Mouse (Mus musculus): ENCODE results near the gene Olfr10.

Olfr10 gene

DNA sequence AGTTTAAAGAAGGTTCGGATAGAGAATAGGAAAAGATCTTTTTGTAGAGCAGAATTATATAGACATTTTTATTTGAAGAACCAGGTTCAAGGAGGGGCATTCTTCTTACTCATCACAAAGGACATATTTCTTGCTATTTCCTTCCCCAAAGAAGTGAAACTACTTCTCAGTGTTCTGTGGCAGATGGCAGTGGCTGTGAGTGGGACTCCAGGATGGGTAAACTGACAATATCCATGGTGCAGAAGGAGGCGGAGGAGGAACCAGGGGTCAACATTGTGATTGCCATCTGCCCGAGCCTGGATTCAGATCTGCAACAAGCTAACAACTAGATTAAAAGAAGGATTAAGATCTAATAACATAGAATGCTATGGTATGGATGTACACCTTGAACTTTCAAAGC lies 22.2 kb downstream of the Olfr10 start:
- DNase-seq (ENCODE audit: low spot score), result no peak

DNA sequence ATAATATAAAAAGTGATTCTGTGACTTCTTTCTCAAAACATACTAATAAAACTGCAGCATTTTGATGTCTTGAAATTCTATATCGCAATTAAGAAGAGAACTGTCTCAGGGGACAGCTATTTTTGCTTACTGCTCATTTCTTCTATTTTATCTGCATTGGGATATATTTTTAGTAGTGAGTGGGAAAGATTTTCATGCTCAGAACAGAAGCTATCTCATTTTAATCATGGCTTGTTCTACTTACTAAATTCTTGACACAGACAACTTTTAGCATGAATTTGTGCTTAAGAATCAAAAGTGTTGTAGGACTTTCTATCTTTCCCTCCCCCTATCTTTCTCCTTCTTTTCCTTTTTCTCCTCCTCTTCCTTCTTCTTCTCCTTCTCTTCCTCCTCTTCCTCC lies 25.1 kb downstream of the Olfr10 start:
- no peak for DNase-seq (ENCODE audit: low spot score)

DNA sequence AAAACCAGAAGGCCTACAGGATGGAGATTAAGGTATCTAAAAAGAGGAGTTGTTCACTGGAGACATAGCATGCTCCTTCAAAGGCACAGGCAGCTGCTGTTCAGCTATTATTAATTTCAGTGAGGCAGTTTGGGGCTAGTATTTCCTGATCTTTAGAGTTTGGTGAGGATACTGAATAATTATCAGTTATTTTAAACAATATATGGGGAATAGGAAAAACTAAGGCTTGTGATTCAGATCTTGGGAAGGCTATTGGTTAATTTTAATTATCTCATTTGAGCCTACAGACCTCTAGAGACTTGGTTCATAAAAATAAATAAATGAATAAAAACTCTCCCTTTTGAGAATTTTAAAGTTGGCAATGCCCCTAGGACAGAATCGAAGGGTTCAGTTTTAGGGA lies 30.3 kb downstream of the Olfr10 start, which contains the start of gene Olfr1390:
Gene Olfr1390, plus strand, starts transcription at position 301 of the 400 bp plus-strand sequence.
- DNase-seq (ENCODE audit: low spot score), result no peak

DNA sequence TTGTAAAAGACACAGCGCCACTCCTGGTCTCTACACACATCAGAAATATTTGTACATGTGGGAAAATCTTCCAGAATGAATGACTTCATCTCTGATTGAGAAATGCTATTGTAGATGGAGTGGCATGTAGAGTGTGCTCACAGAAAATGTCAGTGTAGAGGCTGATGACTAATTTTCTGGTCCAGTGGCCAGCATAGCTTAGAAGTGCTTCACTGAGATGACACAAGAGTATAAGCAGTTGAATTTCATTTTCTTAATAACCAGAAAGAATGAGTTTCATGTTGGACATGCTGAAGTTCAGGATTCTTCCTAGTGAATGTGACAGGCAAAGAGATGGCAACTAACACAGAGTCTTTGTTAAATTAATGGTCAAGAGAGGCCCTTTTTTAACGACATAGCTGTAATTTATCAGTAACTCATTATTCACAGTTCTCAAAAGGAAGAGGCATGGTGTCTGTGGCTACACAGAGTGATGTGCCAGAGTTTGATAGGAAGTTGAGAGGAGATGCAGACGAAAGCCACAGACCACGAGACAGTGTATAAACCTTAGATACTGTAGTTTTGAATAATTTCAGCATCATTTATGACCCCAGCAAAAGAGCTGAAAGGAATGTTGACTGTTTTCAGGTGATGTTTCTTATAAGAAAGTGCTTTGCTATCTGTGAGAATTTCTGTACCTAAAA lies 32.8 kb downstream of the Olfr10 start:
- DNase-seq (ENCODE audit: low spot score), result no peak

Measured in left cerebral cortex, adult 11 months (tissue).